Mouse (Mus musculus): ENCODE data around the gene Depdc1b. TPM values are rescaled to one million over a fixed set of nuclear protein-coding genes. Genes with fewer than 3 reads are reported as not detected.

Gene Depdc1b
- polyA plus RNA-seq, 1 experiment = 0.16 TPM

GRCm38 (mm10) chr13:108316487-108316903, 363 bp downstream of the Depdc1b start:
- DNase-seq (ENCODE audit: low read depth) = no peak

DNA sequence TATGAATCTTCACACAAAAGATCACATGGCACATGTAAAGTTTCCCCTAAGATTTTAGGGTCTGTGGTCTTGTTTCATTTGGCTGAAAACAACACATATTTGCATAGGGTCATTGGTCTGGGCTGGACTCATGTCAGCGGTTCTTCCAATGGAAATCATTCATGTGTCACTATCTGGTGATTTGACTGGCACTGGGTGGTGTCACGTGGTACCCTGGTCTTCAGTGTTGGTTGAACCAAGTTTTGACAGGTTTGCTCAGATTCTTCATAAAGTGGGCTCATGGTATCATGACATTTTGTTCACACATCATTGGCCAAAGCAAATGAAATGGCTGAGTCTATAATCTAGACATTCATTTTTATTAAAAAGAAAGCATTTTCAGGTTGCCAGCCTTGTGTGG, 1.3 kb downstream of the Depdc1b start:
- no peak for DNase-seq (ENCODE audit: low read depth)

DNA sequence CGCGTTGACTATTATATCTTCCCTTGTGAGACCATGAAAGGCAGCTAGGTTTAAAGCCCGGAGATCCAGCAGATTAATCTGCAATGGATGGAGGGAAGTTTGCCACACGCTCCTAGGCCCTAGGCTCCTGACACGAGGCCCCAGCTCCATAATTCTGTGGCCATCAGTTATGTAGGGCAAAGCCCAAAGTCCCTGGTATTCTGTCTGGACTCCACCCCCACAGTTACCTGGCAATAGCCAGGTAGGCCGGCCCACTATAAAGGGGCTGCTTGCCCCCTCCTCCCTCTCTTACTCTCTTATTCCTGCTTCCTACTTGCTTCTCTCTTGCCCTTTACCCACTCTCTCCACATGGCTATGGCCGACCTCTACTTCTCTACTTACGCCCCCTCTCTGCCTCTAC, 2.9 kb downstream of the Depdc1b start:
- no peak for DNase-seq (ENCODE audit: low read depth)

DNA sequence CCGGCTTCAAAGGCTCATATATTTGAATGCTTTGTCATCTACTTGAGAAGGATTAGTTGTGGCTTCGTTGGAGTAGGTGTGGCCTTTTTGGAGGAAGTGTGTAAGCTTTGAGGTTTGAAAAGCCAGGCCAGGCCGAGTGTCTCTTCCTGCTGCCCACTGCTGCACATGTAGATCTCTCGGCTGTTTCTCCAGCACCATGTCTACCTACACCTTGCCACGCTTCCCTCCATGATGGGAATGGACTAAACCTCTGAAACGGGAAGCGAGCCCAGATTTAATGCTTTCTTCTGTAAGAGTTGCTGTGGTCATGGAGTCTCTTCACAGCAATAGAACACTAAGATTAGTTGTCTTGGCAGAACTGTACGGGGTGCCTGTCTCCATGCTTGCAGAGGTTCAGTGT, 4.1 kb downstream of the Depdc1b start:
- DNase-seq (ENCODE audit: low read depth) = no peak

DNA sequence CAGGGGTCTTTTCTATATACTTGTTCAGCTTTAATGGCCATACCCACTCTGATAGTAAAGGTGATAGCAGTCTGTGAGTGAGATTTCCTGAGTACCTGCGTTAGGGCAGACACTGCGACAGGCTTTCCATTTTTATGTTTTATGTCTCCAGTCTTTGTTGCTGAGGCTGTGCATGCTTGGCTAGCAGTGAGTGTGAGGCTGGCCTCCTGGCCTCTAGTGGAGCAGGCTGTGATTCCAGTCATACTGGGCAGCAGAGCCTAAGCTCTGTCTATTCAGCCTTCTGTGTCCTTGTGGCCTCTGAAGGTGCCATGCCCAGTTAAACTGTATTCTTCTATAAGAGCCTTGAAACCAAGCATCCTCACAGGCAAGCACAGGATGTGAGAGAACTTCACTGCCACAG, 6.3 kb downstream of the Depdc1b start:
- no peak for DNase-seq (ENCODE audit: low read depth)

GRCm38 (mm10) chr13:108323317-108323716, 7.2 kb downstream of the Depdc1b start:
- no peak for DNase-seq (ENCODE audit: low read depth)

GRCm38 (mm10) chr13:108323866-108324829, 8.0 kb downstream of the Depdc1b start:
- no peak for DNase-seq (ENCODE audit: low read depth)

- DNase-seq (ENCODE audit: low read depth) = no peak
Measured at GRCm38 (mm10) chr13:108325871-108326270, 9.7 kb downstream of the Depdc1b start.

GRCm38 (mm10) chr13:108326351-108326750, 10.2 kb downstream of the Depdc1b start:
- DNase-seq (ENCODE audit: low read depth) = no peak

GRCm38 (mm10) chr13:108327047-108327446, 10.9 kb downstream of the Depdc1b start:
- no peak for DNase-seq (ENCODE audit: low read depth)

DNA sequence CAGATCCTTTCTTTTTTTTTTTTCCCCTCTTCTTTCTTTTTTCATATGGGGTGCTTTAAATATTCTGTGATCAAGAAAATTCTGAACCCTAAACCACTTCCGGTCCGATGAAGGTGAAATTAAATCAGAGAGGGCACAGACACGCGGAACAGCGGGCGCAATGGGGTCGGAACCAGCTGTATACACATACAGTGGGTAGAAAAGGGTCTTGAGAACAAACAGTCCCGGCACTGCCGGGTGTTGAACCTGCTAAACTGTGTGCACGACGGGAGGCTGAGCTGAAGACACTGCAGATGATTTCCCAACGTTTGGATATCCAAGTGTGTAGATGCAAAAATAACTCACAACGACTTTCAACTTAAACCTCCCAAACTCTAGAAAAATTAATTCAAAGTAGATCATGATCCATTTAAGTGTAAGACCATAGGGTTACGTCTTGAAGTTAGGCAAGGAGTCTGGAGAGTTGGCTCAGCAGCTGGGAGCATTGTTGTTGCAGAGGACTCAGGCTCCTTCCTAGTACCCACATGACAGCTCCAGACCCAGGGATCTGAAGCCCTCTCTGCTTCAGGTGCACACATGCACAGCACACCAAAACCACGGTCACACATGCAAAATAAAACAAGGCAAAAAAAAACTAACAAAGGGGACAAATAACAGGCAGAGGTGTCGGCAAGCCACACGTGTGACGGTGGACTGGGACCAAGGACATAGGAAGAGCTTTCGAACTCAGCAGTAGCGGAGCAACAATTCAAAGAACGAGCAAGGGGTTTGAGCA, 12.5 kb downstream of the Depdc1b start:
- DNase-seq (ENCODE audit: low read depth) = no peak

- no peak for DNase-seq (ENCODE audit: low read depth)
Measured at GRCm38 (mm10) chr13:108329693-108330092, 13.6 kb downstream of the Depdc1b start.

DNA sequence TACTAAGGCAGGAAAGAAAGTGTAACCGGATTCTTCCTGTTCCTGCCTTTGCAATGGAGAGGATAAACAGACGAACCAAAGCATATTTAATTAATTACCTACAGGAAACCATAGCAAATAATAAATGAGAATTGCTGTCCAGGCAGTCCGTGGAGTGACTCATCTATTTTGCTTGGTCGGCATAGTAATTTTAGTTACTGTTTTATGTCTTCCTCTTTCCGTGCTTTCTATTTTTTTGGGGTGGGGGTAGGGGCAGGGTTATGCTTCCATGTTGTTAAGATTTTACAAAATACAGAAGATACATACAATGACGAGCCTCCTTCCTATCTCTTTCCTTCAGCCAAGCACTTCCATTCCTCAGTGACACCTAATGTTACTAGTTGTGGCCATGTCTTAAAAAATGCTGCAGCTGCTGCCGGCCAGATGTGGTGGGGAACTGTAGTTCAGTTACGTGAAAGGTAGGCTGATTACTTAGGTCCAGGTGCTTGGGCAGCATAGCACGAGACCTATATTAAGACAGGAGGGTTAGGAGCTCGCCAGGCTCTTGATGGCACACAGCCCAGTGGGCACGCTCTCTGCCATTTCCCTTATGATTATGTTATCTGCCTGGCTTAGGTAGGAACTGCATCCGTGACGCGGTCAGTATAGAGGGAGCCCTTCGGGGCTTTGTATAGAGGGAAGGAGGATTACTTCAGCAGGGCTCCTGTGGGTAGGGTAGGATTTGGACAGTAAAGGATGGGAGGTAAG, 19.3 kb downstream of the Depdc1b start:
- DNase-seq (ENCODE audit: low read depth) = no peak

- DNase-seq (ENCODE audit: low read depth) = no peak
Measured at GRCm38 (mm10) chr13:108336192-108336591, 20.1 kb downstream of the Depdc1b start.

GRCm38 (mm10) chr13:108337340-108337739, 21.2 kb downstream of the Depdc1b start:
- DNase-seq (ENCODE audit: low read depth) = no peak

DNA sequence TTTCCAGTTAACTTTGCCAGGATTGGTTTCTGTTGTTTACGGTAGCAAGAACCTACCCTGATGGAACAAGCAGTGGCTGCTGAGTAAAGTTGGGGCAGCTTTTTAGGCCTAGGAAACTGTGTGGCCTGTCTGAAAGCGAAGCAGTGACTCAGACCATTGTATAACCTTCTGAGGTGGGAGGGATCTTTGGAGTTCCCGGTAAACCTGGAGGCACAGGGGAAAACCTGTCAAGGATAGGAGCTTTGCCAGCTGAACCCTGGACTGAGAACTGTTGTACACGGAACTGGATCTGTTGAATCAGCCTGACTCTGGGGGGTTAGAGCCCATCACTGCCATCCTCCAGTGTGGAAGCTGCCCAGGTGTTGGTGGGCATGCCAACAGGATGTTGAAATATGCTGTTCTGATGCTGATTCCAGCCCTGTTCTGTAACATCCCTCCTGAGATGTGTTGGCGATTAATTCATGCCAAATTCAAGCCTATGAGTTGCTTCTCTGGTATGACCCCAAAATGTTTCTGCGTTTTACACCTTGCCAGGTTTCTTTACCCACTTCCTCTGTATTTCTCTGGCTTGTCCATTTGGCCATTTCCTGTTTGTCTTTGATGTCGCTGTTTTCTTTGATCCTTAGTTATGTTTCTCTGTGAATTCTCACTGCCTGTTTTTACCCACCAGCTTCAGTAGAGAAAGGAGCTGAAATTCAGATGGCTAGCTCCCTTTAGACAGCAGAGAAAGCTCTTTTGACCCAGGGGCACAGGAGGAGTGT, 22.1 kb downstream of the Depdc1b start:
- no peak for DNase-seq (ENCODE audit: low read depth)

DNA sequence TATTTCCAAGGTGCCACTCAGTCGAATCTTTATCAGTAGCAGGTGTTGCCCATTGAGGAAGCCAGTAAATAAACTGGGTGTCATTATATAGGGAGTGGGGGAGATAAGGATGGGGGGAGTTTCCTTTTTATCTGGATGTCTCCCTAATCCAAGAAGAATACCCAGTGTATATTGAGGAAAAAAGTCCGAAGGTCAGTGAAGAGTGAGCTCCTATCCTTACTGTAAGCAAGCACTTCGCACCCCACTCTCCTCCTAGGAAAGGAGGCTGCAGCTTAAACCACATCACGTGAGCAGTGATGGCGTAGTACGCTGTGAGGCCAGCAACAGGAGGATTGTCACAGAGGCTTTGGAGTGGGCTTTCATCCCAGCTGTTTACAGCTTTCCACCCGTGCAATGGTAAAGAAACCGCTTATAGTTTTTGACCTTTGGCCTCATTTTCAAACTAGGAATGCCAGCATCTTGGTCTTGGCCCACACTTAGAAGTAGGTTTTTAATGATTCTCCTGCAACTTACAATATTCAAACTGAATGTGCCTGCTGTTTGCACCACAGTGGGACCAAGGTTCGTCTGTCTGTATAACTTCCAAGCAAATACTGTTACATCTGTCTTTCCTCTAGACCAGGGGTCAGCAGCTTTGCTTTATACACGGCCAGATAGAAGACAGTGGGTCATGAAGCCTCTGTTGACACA, 23.9 kb downstream of the Depdc1b start:
- no peak for DNase-seq (ENCODE audit: low read depth)

GRCm38 (mm10) chr13:108341585-108341984, 25.5 kb downstream of the Depdc1b start:
- no peak for DNase-seq (ENCODE audit: low read depth)

DNA sequence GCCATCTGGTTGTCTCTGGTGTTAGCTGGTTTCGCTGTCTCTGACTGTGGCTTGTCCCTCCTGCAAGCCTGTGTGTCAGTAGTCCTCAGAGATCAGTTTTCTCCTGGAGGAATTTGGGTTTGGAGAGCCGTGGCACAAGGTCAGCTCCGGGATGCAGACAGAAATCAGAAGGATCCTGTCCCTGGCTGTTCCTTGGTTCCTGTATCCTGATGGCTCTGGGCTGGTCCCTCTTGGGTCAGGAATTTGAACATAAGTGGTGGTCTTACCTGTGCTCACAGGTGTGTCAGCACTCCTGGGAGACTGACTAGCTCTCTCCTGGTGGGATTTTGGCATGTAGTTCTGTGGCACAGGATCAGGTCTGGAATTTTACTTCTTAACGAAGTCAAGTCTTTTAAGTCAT, 29.6 kb downstream of the Depdc1b start:
- no peak for DNase-seq (ENCODE audit: low read depth)

GRCm38 (mm10) chr13:108347016-108347415, 30.9 kb downstream of the Depdc1b start:
- DNase-seq (ENCODE audit: low read depth) = no peak

DNA sequence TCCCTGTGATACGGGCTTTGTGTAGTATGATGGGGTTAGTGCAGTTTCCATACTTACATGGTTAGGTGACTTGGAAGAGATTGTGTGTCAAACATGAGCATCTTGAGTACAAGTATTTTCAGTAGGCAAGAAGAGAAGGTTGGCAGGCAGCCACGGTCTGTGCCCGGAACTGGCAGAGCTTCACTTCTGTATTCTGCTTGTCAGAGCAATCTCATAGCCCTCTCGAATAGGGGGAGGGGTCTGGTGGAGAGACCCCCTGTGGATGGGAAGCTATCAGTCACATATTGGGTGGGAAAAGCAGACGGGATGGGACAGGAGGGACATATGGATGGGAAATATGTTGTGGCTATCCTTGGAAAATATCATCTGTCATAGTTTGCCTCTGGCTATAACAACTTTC, 33.5 kb downstream of the Depdc1b start:
- DNase-seq (ENCODE audit: low read depth) = no peak
